Comparison of ENCODE assay signal across 4 mouse cellular contexts in genomic region chr9:62447337-62447736, GRCm38 (mm10).
DNase-seq lines count a peak whose midpoint lies in the region; TF ChIP-seq lines count a peak whose summit lies in the region.
"Not testable (repeated sequence)": the region's sequence is repeated elsewhere in the genome, so short reads cannot be mapped to it uniquely, and the experiment has no call there.

No protein-coding gene starts in this region.

- WGBS in cerebellum, adult 2 months, result 22% methylated on average over 6 of the region's 10 CpGs

- not testable (repeated sequence) for H3K27ac ChIP-seq in cerebellum, adult 2 months (ENCODE audit: insufficient read depth, low read length)

- not testable (repeated sequence) for TF ChIP-seq POLR2A in cerebellum, adult 2 months (IDR thresholded peaks at IDR 0.05; ENCODE audit: borderline replicate concordance, insufficient read depth, low read length)

- TF ChIP-seq CTCF in cerebellum, adult 2 months (IDR thresholded peaks at IDR 0.05; ENCODE audit: borderline replicate concordance, insufficient read depth, low read depth, low read length), result not testable (repeated sequence)

- not testable (repeated sequence) for H3K4me3 ChIP-seq in cerebellum, adult 2 months (replicated peaks; ENCODE audit: insufficient read depth, low read depth, low read length)

- peak; percentile 70 for DNase-seq in cerebellum, adult 11-12 months
- DNase-seq in cerebellum, adult 2 months, result peak; percentile 65 to 70
- peak; percentile 71 for DNase-seq in cerebellum, adult 9-10 months
- peak; percentile 73 for DNase-seq in cerebellum, adult 9-11 months

- peaks cover 28% of the 10 kb centered on the region for H3K4me1 ChIP-seq in cerebellum, adult 2 months (ENCODE audit: control insufficient read depth, insufficient read depth, low read length)

- H3K27me3 ChIP-seq in cerebellum, adult 2 months (ENCODE audit: control insufficient read depth, insufficient read depth, low read length), result not testable (repeated sequence)
